Mouse (Mus musculus) embryonic facial prominence, embryonic 11.5 days (tissue): Measurements from ENCODE around the gene Spg20. TPM values are rescaled to one million over a fixed set of nuclear protein-coding genes. Genes with fewer than 3 reads are reported as not detected.

Experiments
- ATAC-seq: fragments of 200-750 bp; cut with Nextera tagmentation; replicated peaks from 2 replicates; pipeline ENCODE4 v1.8.0; 2017; ENCODE audit warnings: low read depth; ENCODE audit not compliant: insufficient number of reproducible peaks, low FRiP score, low TSS enrichment
- DNase-seq: peaks from one replicate; pipeline ENCODE4 v3.0.0-alpha.2; 2015; ENCODE audit warnings: low spot score
- H3K27ac ChIP-seq: fragments of 300-500 bp; sonication (generic); replicated peaks from 2 replicates; pipeline ENCODE4 v1.5.1; 2014; ENCODE audit warnings: mild to moderate bottlenecking, low read depth, low read length, control low read depth
- H3K27me3 ChIP-seq: fragments of 300-500 bp; sonication (generic); 2 replicates; pipeline ENCODE4 v1.6.1; 2014; ENCODE audit warnings: mild to moderate bottlenecking, low read length, moderate library complexity, mixed read lengths; ENCODE audit not compliant: control insufficient read depth, insufficient read depth
- H3K36me3 ChIP-seq: fragments of 300-500 bp; sonication (generic); replicated peaks from 2 replicates; pipeline ENCODE4 v1.6.1; 2014; ENCODE audit warnings: low read depth, mild to moderate bottlenecking, low read length, moderate library complexity, mixed read lengths; ENCODE audit not compliant: control insufficient read depth, insufficient read depth
- H3K4me1 ChIP-seq: fragments of 300-500 bp; sonication (generic); 2 replicates; pipeline ENCODE4 v1.6.1; 2014; ENCODE audit warnings: low read length, mixed read lengths; ENCODE audit not compliant: control insufficient read depth, insufficient read depth
- H3K4me2 ChIP-seq: fragments of 300-500 bp; sonication (generic); 2 replicates; pipeline ENCODE4 v1.6.1; 2014; ENCODE audit warnings: low read depth, mild to moderate bottlenecking, control low read depth, low read length, moderate library complexity
- H3K4me3 ChIP-seq: fragments of 300-500 bp; sonication (generic); 2 replicates; pipeline ENCODE4 v1.5.1; 2014; ENCODE audit warnings: low read depth, low read length, control low read depth
- H3K9ac ChIP-seq: fragments of 300-500 bp; sonication (generic); replicated peaks from 2 replicates; pipeline ENCODE4 v1.6.1; 2014; ENCODE audit warnings: mild to moderate bottlenecking, control low read depth, low read length
- H3K9me3 ChIP-seq: fragments of 300-500 bp; sonication (generic); replicated peaks from 2 replicates; pipeline ENCODE4 v1.6.1; 2016; ENCODE audit warnings: mild to moderate bottlenecking, low read length, inconsistent platforms, mixed read lengths; ENCODE audit not compliant: control insufficient read depth
- WGBS: fragments of 180-500 bp; shearing (Covaris S2); extraction: QIAGEN DNeasy Blood & Tissue Kit; methylation state at CpG from one replicate; pipeline ENCODE4 v1.1.7; 2014; 5-methylcytosine and 5-hydroxymethylcytosine counted together
- polyA plus RNA-seq: library from polyadenylated mRNA; unstranded; fragments of >200 nt; fragmentation: Nextera tagmentation; extraction: Ambion mirVana; gene quantifications from 2 replicates; pipeline ENCODE4 v1.2.1, GENCODE M21; 2014

Spg20 gene
- polyA plus RNA-seq, 1 experiment from 2014 or later = 84.8 TPM

DNA sequence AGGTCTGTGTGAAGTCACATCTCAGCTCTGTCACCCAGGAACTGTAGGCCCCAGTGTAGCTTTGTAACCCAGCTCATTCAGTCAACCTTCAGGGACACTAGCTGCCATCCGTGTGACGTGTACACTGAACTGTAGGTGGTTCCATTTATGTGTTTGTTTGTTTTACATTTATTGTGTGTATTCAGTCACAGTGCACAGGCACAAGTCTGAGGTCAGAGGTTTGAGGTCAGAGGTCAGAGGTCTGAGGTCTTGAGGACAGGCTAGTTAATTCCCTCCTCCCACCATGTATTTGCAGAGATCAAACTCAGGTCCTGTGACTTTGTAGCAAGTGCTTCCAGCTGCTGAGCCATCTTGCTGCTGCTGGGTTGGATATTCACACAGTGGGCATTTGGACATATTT is 29.5 kb downstream of the Spg20 start:
- no peak overlapping the region for H3K4me2 ChIP-seq
- H3K27me3 ChIP-seq = no peaks in the 10 kb centered on the region
- no peaks in the 10 kb centered on the region for H3K4me1 ChIP-seq
- no peak overlapping the region for H3K9ac ChIP-seq
- H3K4me3 ChIP-seq = no peak overlapping the region
- ATAC-seq (no peak), DNase-seq (no peak)
- 44% methylated on average over 2 of the region's 2 CpGs for WGBS
- H3K9me3 ChIP-seq = no peaks in the 10 kb centered on the region
- H3K27ac ChIP-seq = no peak overlapping the region
- H3K36me3 ChIP-seq = peaks cover 2% of the 10 kb centered on the region

GRCm38 (mm10) chr3:55144916-55145315 is 33.0 kb downstream of the Spg20 start:
- no peak overlapping the region for H3K4me2 ChIP-seq
- no peaks in the 10 kb centered on the region for H3K36me3 ChIP-seq
- no peaks in the 10 kb centered on the region for H3K9me3 ChIP-seq
- H3K4me3 ChIP-seq = no peak overlapping the region
- H3K4me1 ChIP-seq = no peaks in the 10 kb centered on the region
- 83% methylated on average over 4 of the region's 4 CpGs for WGBS
- DNase-seq (no peak), ATAC-seq (no peak)
- H3K9ac ChIP-seq = no peak overlapping the region
- H3K27me3 ChIP-seq = no peaks in the 10 kb centered on the region
- no peak overlapping the region for H3K27ac ChIP-seq

GRCm38 (mm10) chr3:55146441-55146840 is 34.5 kb downstream of the Spg20 start:
- no peaks in the 10 kb centered on the region for H3K27me3 ChIP-seq
- no peaks in the 10 kb centered on the region for H3K9me3 ChIP-seq
- no peak overlapping the region for H3K4me2 ChIP-seq
- DNase-seq = no peak
- no peak overlapping the region for H3K9ac ChIP-seq
- H3K4me1 ChIP-seq = no peaks in the 10 kb centered on the region
- ATAC-seq = no peak
- H3K36me3 ChIP-seq = no peaks in the 10 kb centered on the region
- 52% methylated on average over 6 of the region's 6 CpGs for WGBS
- H3K4me3 ChIP-seq = no peak overlapping the region
- H3K27ac ChIP-seq = no peak overlapping the region

- 87% methylated on average over 2 of the region's 2 CpGs for WGBS
- Histone ChIP-seq H3K4me1 (no peaks in the 10 kb centered on the region), H3K4me2 (no peak overlapping the region)
Measured at GRCm38 (mm10) chr3:55147156-55147555, 35.2 kb downstream of the Spg20 start.

GRCm38 (mm10) chr3:55148091-55148490 is 36.2 kb downstream of the Spg20 start:
- WGBS = 11% methylated on average over 3 of the region's 3 CpGs
- H3K27ac ChIP-seq = no peak overlapping the region

More at GRCm38 (mm10) chr3:55147156-55147555, 35.2 kb downstream of the Spg20 start:
- Histone ChIP-seq H3K9me3 (no peaks in the 10 kb centered on the region), H3K4me3 (no peak overlapping the region), H3K36me3 (no peaks in the 10 kb centered on the region), H3K27me3 (no peaks in the 10 kb centered on the region), H3K27ac (no peak overlapping the region), H3K9ac (no peak overlapping the region)
- ATAC-seq (no peak), DNase-seq (no peak)

GRCm38 (mm10) chr3:55151656-55152433 is 39.9 kb downstream of the Spg20 start:
- no peaks in the 10 kb centered on the region for H3K27me3 ChIP-seq
- no peak overlapping the region for H3K27ac ChIP-seq
- no peaks in the 10 kb centered on the region for H3K9me3 ChIP-seq
- no peak overlapping the region for H3K4me2 ChIP-seq
- DNase-seq (peak; percentile 79), ATAC-seq (no peak)
- no peaks in the 10 kb centered on the region for H3K4me1 ChIP-seq
- no peak overlapping the region for H3K4me3 ChIP-seq
- H3K9ac ChIP-seq = no peak overlapping the region
- 46% methylated on average over 7 of the region's 7 CpGs for WGBS
- no peaks in the 10 kb centered on the region for H3K36me3 ChIP-seq

More at GRCm38 (mm10) chr3:55148091-55148490, 36.2 kb downstream of the Spg20 start:
- H3K4me3 ChIP-seq = no peak overlapping the region
- no peaks in the 10 kb centered on the region for H3K4me1 ChIP-seq
- H3K9ac ChIP-seq = no peak overlapping the region
- DNase-seq = peak; percentile 53
- H3K27me3 ChIP-seq = no peaks in the 10 kb centered on the region
- H3K9me3 ChIP-seq = no peaks in the 10 kb centered on the region
- no peaks in the 10 kb centered on the region for H3K36me3 ChIP-seq
- no peak for ATAC-seq
- H3K4me2 ChIP-seq = no peak overlapping the region

- H3K27me3 ChIP-seq = no peaks in the 10 kb centered on the region
- H3K4me2 ChIP-seq = no peak overlapping the region
- H3K27ac ChIP-seq = no peak overlapping the region
- WGBS = 61% methylated on average over 6 of the region's 6 CpGs
- no peaks in the 10 kb centered on the region for H3K9me3 ChIP-seq
- ATAC-seq = no peak
- DNase-seq = peak; percentile 73
- no peak overlapping the region for H3K4me3 ChIP-seq
- H3K36me3 ChIP-seq = no peaks in the 10 kb centered on the region
- H3K9ac ChIP-seq = no peak overlapping the region
- no peaks in the 10 kb centered on the region for H3K4me1 ChIP-seq
Measured at GRCm38 (mm10) chr3:55152673-55153334, 40.9 kb downstream of the Spg20 start.

DNA sequence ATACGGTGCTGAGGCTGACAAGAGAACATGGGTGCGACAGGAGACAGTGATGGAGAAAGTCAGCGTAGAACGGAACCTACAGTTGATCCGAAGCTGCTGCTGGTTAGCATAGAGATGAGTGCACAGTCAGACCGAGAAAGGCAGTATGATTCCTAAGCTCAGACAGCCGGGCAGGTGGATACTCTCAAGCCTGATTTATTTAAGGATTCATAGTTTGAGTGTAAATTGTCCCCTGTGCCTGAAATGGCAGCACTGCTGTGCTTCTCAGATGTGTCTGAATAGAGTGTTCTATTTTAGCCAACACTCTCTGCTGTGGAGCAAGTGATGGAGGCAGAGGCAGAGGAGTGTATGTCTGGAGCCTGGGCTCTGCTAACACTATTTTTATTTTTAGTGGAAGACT is 42.3 kb downstream of the Spg20 start:
- Histone ChIP-seq H3K27me3 (no peaks in the 10 kb centered on the region), H3K4me2 (no peak overlapping the region), H3K4me1 (no peaks in the 10 kb centered on the region), H3K27ac (no peak overlapping the region), H3K9ac (no peak overlapping the region), H3K9me3 (no peaks in the 10 kb centered on the region), H3K36me3 (no peaks in the 10 kb centered on the region), H3K4me3 (no peak overlapping the region)
- DNase-seq = no peak
- no peak for ATAC-seq
- 85% methylated on average over 7 of the region's 7 CpGs for WGBS
